Mouse (Mus musculus): Measurements from ENCODE around the gene Ptma.

DNA sequence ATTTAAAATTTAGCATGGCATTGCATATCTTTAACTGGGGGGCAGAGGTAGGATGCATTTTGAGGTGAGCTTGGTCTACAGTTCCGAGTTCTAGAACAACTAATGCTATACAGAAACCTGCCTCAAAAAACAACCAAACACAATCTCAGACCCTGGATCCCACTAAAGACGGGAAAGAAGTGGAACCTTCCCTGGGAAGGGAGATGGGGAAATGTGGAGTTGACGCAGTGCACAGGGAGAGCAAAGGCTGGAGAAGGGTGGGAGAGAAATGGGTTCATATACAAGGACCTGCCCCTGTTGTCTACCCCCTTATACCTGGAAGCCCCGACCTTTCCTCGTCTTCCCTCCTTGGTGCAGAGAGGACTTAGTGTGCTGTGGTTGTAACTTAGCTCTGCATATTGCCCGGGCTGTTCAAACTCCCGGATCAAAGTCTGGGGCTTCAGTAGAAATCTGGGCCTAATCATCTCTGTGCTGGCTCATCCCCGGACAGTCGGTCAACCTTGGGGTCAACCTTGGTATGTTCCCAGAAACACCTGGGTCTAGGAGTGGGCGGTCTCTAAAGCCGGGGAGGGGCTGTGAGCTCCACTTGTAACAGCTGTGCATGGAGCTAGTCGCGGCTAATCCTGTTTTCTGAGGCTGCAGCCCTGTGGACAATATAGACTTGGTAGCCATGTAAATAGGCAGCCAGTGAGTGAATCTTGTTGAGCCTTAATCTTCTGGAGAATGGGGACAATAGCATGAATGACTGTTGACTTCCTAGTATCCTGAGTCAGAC lies 5.2 kb downstream of the Ptma start:
- TF ChIP-seq GATA1 (IDR thresholded peaks at IDR 0.05; ENCODE audit: borderline replicate concordance, low read length): no peak
- no peak for TF ChIP-seq FLI1 (IDR thresholded peaks at IDR 0.05; ENCODE audit: low read length)

Measured in megakaryocyte, embryonic 14.5 days (primary cell).